In genomic region chr12:10357756-10358155, GRCm38 (mm10) we compare ENCODE assay signal across 20 mouse cellular contexts. TPM values are rescaled to one million over a fixed set of nuclear protein-coding genes. Genes with fewer than 3 reads are reported as not detected.
"Had no signal": no experiment of that assay in that cellular context is flagged by ENCODE, and none has a peak within 500 bp of the region (broad histone marks: within the 10 kb centered on the region; RNA-seq: fewer than 3 reads in every experiment).

No protein-coding gene starts in this region.

- H3K27ac ChIP-seq: limb, embryonic 15.5 days; liver, embryonic 12.5 days; lung, embryonic 15.5 days; midbrain, embryonic 10.5 days; neural tube, embryonic 15.5 days had no signal

- H3K4me1 ChIP-seq: limb, embryonic 15.5 days; liver, embryonic 12.5 days; lung, embryonic 15.5 days; midbrain, embryonic 10.5 days; neural tube, embryonic 15.5 days had no signal

- H3K4me3 ChIP-seq: limb, embryonic 15.5 days; liver, embryonic 12.5 days; lung, embryonic 15.5 days; midbrain, embryonic 10.5 days; myocyte; neural tube, embryonic 15.5 days had no signal

- H3K4me2 ChIP-seq: limb, embryonic 15.5 days; liver, embryonic 12.5 days; lung, embryonic 15.5 days; neural tube, embryonic 15.5 days had no signal

- DNase-seq: kidney, adult 8-10 months; kidney, postnatal 25 days; layer of hippocampus, postnatal 36 days; midbrain, embryonic 14.5 days; right cerebral cortex, postnatal 4 days; spleen, adult 18-20 months; thymus, adult 18-20 months; thymus, postnatal 14 days had no signal

- ATAC-seq: liver, embryonic 12.5 days had no signal

- H3K27me3 ChIP-seq: limb, embryonic 15.5 days; liver, embryonic 12.5 days; lung, embryonic 15.5 days; neural tube, embryonic 15.5 days had no signal

- H3K9ac ChIP-seq: limb, embryonic 15.5 days; liver, embryonic 12.5 days; lung, embryonic 15.5 days; neural tube, embryonic 15.5 days had no signal

- H3K36me3 ChIP-seq: limb, embryonic 15.5 days; liver, embryonic 12.5 days; lung, embryonic 15.5 days; midbrain, embryonic 10.5 days; neural tube, embryonic 15.5 days had no signal

- H3K9me3 ChIP-seq: limb, embryonic 15.5 days; liver, embryonic 12.5 days; lung, embryonic 15.5 days; midbrain, embryonic 10.5 days; neural tube, embryonic 15.5 days had no signal

RNA-seq across cellular contexts. Expression of gene Nt5c1b, which starts 12.0 kb away (rescaled TPM):
- total RNA-seq: layer of hippocampus, postnatal 36 days; left cerebral cortex, postnatal 25 days had no signal
- polyA plus RNA-seq: kidney, embryonic 16.5 days; limb, embryonic 11.5 days; limb, embryonic 15.5 days; liver, embryonic 12.5 days; liver, embryonic 16.5 days; lung, embryonic 15.5 days; midbrain, embryonic 10.5 days; midbrain, embryonic 14.5 days; myocyte; neural tube, embryonic 11.5 days; neural tube, embryonic 15.5 days; stomach, embryonic 14.5 days had no signal
